Mouse (Mus musculus): ENCODE measurements at regions not wholly inside any gene's neighbourhood (a gene's known extent, or its start where the extent isn't known, plus 50 kb on each side); places are given as distances from the start of the nearest gene placed in this dataset.

- H3K27ac ChIP-seq (ENCODE audit: insufficient read depth, low read depth, low read length, poor library complexity, severe bottlenecking): no peak overlapping the region
- DNase-seq (ENCODE audit: low read depth, low spot score): no peak
- in situ Hi-C loops (cut with MboI; ENCODE audit: low sequenced_read_pairs in 2 of 2, unreplicated experiment in 2 of 2): no loop called here
- no peaks in the 10 kb centered on the region for H3K36me3 ChIP-seq (ENCODE audit: control insufficient read depth, insufficient read depth, low read length, poor library complexity, severe bottlenecking)
- H3K9ac ChIP-seq (ENCODE audit: insufficient read depth, low read depth, low read length, poor library complexity, severe bottlenecking): no peak overlapping the region
- TF ChIP-seq ZNF384 (IDR thresholded peaks at IDR 0.05; ENCODE audit: low read depth, low read length) (no peak), ZC3H11A (IDR thresholded peaks at IDR 0.05; ENCODE audit: borderline replicate concordance, low read depth, low read length) (no peak), MAFK (IDR thresholded peaks at IDR 0.05; ENCODE audit: insufficient read depth, low read depth, low read length) (no peak), CHD2 (IDR thresholded peaks at IDR 0.05; ENCODE audit: low read depth, low read length) (no peak), HCFC1 (IDR thresholded peaks at IDR 0.05; ENCODE audit: borderline replicate concordance, insufficient read depth, low read length) (no peak)
- no peak overlapping the region for H3K4me3 ChIP-seq (ENCODE audit: insufficient read depth in 1 of 2, low read depth in 1 of 2, low read length in 2 of 2, poor library complexity in 1 of 2, severe bottlenecking in 1 of 2)
- H3K9me3 ChIP-seq (ENCODE audit: control insufficient read depth, insufficient read depth, low read depth, low read length): no peaks in the 10 kb centered on the region
- H3K4me1 ChIP-seq (ENCODE audit: control insufficient read depth in 2 of 2, insufficient read depth in 2 of 2, low read length in 2 of 2, poor library complexity in 1 of 2): no peaks in the 10 kb centered on the region
These were observed 75.5 kb upstream of the Id2 start for GRCm38 (mm10) chr12:25172450-25172849.

DNA sequence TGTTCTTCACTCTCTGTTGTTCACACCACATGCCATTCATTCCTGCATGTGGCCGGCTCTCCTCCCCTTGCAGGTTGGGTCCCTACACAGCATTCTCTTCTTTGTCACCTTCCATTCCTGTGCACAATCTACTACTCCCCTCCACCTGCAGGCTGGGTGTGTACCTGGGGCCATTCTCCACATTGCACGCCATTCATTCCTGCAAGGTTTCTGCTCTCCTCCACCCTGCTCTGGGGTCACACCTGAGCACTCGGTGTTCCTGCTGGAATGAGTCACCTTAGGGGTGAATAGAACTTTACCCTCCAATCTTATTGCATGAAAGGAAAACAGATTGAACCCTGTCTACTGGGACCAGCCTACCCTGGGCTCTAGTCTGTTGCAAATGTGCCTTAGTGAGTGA lies 72.7 kb upstream of the Id2 start:
- TF ChIP-seq MAFK (IDR thresholded peaks at IDR 0.05; ENCODE audit: insufficient read depth, low read depth, low read length) (no peak), CHD2 (IDR thresholded peaks at IDR 0.05; ENCODE audit: low read depth, low read length) (no peak), HCFC1 (IDR thresholded peaks at IDR 0.05; ENCODE audit: borderline replicate concordance, insufficient read depth, low read length) (no peak), ZNF384 (IDR thresholded peaks at IDR 0.05; ENCODE audit: low read depth, low read length) (no peak), ZC3H11A (IDR thresholded peaks at IDR 0.05; ENCODE audit: borderline replicate concordance, low read depth, low read length) (no peak)
- in situ Hi-C loops (cut with MboI; ENCODE audit: low sequenced_read_pairs in 2 of 2, unreplicated experiment in 2 of 2): no loop called here
- H3K4me3 ChIP-seq (ENCODE audit: insufficient read depth in 1 of 2, low read depth in 1 of 2, low read length in 2 of 2, poor library complexity in 1 of 2, severe bottlenecking in 1 of 2): no peak overlapping the region
- DNase-seq (ENCODE audit: low read depth, low spot score): peak; percentile 21
- H3K36me3 ChIP-seq (ENCODE audit: control insufficient read depth, insufficient read depth, low read length, poor library complexity, severe bottlenecking): no peaks in the 10 kb centered on the region
- H3K4me1 ChIP-seq (ENCODE audit: control insufficient read depth in 2 of 2, insufficient read depth in 2 of 2, low read length in 2 of 2, poor library complexity in 1 of 2): no peaks in the 10 kb centered on the region
- no peaks in the 10 kb centered on the region for H3K9me3 ChIP-seq (ENCODE audit: control insufficient read depth, insufficient read depth, low read depth, low read length)
- H3K9ac ChIP-seq (ENCODE audit: insufficient read depth, low read depth, low read length, poor library complexity, severe bottlenecking): no peak overlapping the region
- H3K27ac ChIP-seq (ENCODE audit: insufficient read depth, low read depth, low read length, poor library complexity, severe bottlenecking): no peak overlapping the region

DNA sequence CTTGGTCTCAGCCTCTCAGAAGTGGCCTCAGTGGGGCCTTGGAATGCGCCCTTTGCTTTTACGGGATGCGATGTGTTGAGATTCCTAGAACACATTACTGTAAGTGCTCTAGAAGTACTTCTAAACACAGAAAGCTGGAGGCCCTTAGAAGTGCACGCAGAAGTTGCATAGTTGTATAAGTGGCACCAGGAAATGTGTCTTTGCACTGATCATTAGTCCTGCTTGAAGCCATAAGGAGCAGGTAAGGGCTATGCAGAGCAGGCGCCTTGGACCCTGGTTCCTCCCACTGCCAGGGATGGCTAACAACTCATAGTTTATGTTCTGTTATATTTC lies 71.2 kb upstream of the Id2 start:
- Histone ChIP-seq H3K27ac (ENCODE audit: insufficient read depth, low read depth, low read length, poor library complexity, severe bottlenecking) (no peak overlapping the region), H3K9me3 (ENCODE audit: control insufficient read depth, insufficient read depth, low read depth, low read length) (no peaks in the 10 kb centered on the region), H3K4me3 (ENCODE audit: insufficient read depth in 1 of 2, low read depth in 1 of 2, low read length in 2 of 2, poor library complexity in 1 of 2, severe bottlenecking in 1 of 2) (no peak overlapping the region), H3K9ac (ENCODE audit: insufficient read depth, low read depth, low read length, poor library complexity, severe bottlenecking) (no peak overlapping the region), H3K4me1 (ENCODE audit: control insufficient read depth in 2 of 2, insufficient read depth in 2 of 2, low read length in 2 of 2, poor library complexity in 1 of 2) (no peaks in the 10 kb centered on the region), H3K36me3 (ENCODE audit: control insufficient read depth, insufficient read depth, low read length, poor library complexity, severe bottlenecking) (no peaks in the 10 kb centered on the region)
- TF ChIP-seq CHD2 (IDR thresholded peaks at IDR 0.05; ENCODE audit: low read depth, low read length) (no peak), ZC3H11A (IDR thresholded peaks at IDR 0.05; ENCODE audit: borderline replicate concordance, low read depth, low read length) (no peak), MAFK (IDR thresholded peaks at IDR 0.05; ENCODE audit: insufficient read depth, low read depth, low read length) (no peak), ZNF384 (IDR thresholded peaks at IDR 0.05; ENCODE audit: low read depth, low read length) (no peak), HCFC1 (IDR thresholded peaks at IDR 0.05; ENCODE audit: borderline replicate concordance, insufficient read depth, low read length) (no peak)
- in situ Hi-C loops (cut with MboI; ENCODE audit: low sequenced_read_pairs in 2 of 2, unreplicated experiment in 2 of 2): no loop called here
- DNase-seq (ENCODE audit: low read depth, low spot score): no peak

GRCm38 (mm10) chr12:25167504-25168212 lies 70.7 kb upstream of the Id2 start:
- Histone ChIP-seq H3K9me3 (ENCODE audit: control insufficient read depth, insufficient read depth, low read depth, low read length) (no peaks in the 10 kb centered on the region), H3K9ac (ENCODE audit: insufficient read depth, low read depth, low read length, poor library complexity, severe bottlenecking) (no peak overlapping the region), H3K36me3 (ENCODE audit: control insufficient read depth, insufficient read depth, low read length, poor library complexity, severe bottlenecking) (no peaks in the 10 kb centered on the region), H3K4me1 (ENCODE audit: control insufficient read depth in 2 of 2, insufficient read depth in 2 of 2, low read length in 2 of 2, poor library complexity in 1 of 2) (no peaks in the 10 kb centered on the region), H3K27ac (ENCODE audit: insufficient read depth, low read depth, low read length, poor library complexity, severe bottlenecking) (no peak overlapping the region), H3K4me3 (ENCODE audit: insufficient read depth in 1 of 2, low read depth in 1 of 2, low read length in 2 of 2, poor library complexity in 1 of 2, severe bottlenecking in 1 of 2) (no peak overlapping the region)
- no peak for DNase-seq (ENCODE audit: low read depth, low spot score)
- TF ChIP-seq HCFC1 (IDR thresholded peaks at IDR 0.05; ENCODE audit: borderline replicate concordance, insufficient read depth, low read length): no peak
- no peak for TF ChIP-seq ZNF384 (IDR thresholded peaks at IDR 0.05; ENCODE audit: low read depth, low read length)
- TF ChIP-seq CHD2 (IDR thresholded peaks at IDR 0.05; ENCODE audit: low read depth, low read length): no peak
- TF ChIP-seq ZC3H11A (IDR thresholded peaks at IDR 0.05; ENCODE audit: borderline replicate concordance, low read depth, low read length): no peak
- in situ Hi-C loops (cut with MboI; ENCODE audit: low sequenced_read_pairs in 2 of 2, unreplicated experiment in 2 of 2): no loop called here

DNA sequence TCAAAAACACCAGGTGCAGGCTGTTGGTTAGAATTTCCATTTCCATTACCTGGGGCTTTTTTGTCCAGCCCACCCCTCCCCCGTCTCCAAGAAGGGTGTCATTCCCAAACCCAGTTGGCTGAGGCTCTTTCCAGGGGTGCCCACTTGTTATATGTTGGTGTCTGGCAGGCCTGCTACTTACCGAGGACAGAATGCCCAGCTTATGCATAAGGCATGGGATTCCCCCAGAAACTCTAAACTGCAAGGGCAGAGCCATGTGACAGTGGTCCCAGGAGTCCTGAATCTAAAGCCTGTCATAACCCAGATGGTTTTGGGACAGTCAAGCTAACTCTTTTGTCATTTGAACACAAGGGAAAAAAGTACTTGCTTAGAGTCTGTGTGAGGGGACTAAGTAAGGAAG lies 69.6 kb upstream of the Id2 start:
- TF ChIP-seq CHD2 (IDR thresholded peaks at IDR 0.05; ENCODE audit: low read depth, low read length): no peak
- TF ChIP-seq ZC3H11A (IDR thresholded peaks at IDR 0.05; ENCODE audit: borderline replicate concordance, low read depth, low read length): no peak
- no peak for TF ChIP-seq ZNF384 (IDR thresholded peaks at IDR 0.05; ENCODE audit: low read depth, low read length)
- no peak for TF ChIP-seq HCFC1 (IDR thresholded peaks at IDR 0.05; ENCODE audit: borderline replicate concordance, insufficient read depth, low read length)
- TF ChIP-seq MAFK (IDR thresholded peaks at IDR 0.05; ENCODE audit: insufficient read depth, low read depth, low read length): no peak
- Histone ChIP-seq H3K36me3 (ENCODE audit: control insufficient read depth, insufficient read depth, low read length, poor library complexity, severe bottlenecking) (no peaks in the 10 kb centered on the region), H3K9me3 (ENCODE audit: control insufficient read depth, insufficient read depth, low read depth, low read length) (no peaks in the 10 kb centered on the region), H3K4me3 (ENCODE audit: insufficient read depth in 1 of 2, low read depth in 1 of 2, low read length in 2 of 2, poor library complexity in 1 of 2, severe bottlenecking in 1 of 2) (no peak overlapping the region), H3K9ac (ENCODE audit: insufficient read depth, low read depth, low read length, poor library complexity, severe bottlenecking) (no peak overlapping the region), H3K4me1 (ENCODE audit: control insufficient read depth in 2 of 2, insufficient read depth in 2 of 2, low read length in 2 of 2, poor library complexity in 1 of 2) (no peaks in the 10 kb centered on the region), H3K27ac (ENCODE audit: insufficient read depth, low read depth, low read length, poor library complexity, severe bottlenecking) (no peak overlapping the region)
- in situ Hi-C loops (cut with MboI; ENCODE audit: low sequenced_read_pairs in 2 of 2, unreplicated experiment in 2 of 2): no loop called here
- no peak for DNase-seq (ENCODE audit: low read depth, low spot score)
